Mouse (Mus musculus) spleen, postnatal 14 days (tissue): Measurements from ENCODE around the gene Rps6ka5.

ENCODE experiments used
- DNase-seq, 2 experiments: peaks; one replicate each; pipeline ENCODE4 v3.0.0; 2021 to 2022; ENCODE audit warnings: low spot score in 2 of 2

The Rps6ka5 gene

DNA sequence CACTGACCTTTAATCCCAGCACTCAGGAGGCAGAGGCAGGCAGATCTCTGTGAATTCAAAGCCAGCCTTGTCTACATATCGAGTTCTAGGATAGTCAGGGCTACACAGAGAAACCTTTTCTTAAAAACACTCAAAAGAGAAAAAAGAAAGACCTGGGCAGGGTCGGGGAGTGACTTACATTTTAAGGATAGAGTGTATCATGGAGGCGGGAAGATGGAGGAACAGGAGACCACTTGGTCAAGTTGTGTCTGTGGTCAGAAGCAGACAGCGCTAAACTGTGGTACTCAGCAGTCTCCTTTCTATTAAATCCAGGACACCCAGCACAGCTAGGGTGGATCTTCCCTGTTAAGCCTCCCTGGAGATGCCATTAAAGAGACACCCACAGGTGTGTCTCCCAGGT lies at the start of gene Rps6ka5:
Gene Rps6ka5 (minus strand): TSS at position 333 of the 400 bp plus-strand sequence.
- no peak for DNase-seq

- no peak for DNase-seq
These were observed 49.3 kb upstream of the Rps6ka5 start for GRCm38 (mm10) chr12:100775911-100776581.

DNA sequence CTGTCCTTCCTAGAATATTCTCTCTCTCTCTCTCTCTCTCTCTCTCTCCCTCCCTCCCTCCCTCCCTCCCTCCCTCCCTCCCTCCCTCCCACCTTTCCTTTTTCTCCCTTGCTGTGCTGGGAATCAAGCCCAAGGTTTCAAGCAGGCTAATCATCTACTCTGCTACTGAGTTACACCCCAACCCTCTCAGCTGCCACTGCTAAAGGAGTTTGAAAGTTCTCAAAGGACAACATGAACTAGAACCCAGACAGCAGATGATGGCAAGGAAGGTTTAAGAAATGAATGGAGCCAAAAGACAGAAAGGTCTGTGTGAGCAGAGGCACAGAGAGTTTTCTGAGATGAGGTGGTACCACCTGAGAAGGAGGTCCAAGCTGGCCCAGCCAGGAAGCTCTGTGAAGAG lies 48.5 kb upstream of the Rps6ka5 start:
- DNase-seq, result no peak

DNA sequence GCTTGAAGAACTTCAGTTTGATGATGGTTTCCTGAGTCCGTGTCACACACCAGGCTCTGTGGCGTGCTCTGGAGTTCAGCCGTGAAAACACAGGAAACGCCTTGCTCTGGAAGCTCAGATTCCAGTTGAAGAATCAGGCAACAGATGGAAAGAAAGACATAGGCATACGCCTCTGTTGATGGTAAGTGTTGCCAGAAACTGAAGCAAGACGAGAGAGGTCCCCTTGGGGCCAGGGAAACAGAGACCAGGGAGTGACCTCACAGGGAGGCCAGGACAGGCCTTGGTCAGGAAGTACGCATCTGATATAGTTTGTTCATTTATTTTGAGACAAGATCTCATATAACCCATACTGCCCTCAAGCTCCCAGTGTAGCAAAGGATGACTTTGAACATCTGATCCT lies 48.0 kb upstream of the Rps6ka5 start:
- DNase-seq, result no peak

- no peak for DNase-seq
These were observed 45.6 kb upstream of the Rps6ka5 start for GRCm38 (mm10) chr12:100772230-100772984.

GRCm38 (mm10) chr12:100770765-100771164 lies 44.0 kb upstream of the Rps6ka5 start:
- no peak for DNase-seq

GRCm38 (mm10) chr12:100769871-100770270 lies 43.1 kb upstream of the Rps6ka5 start:
- no peak for DNase-seq

DNA sequence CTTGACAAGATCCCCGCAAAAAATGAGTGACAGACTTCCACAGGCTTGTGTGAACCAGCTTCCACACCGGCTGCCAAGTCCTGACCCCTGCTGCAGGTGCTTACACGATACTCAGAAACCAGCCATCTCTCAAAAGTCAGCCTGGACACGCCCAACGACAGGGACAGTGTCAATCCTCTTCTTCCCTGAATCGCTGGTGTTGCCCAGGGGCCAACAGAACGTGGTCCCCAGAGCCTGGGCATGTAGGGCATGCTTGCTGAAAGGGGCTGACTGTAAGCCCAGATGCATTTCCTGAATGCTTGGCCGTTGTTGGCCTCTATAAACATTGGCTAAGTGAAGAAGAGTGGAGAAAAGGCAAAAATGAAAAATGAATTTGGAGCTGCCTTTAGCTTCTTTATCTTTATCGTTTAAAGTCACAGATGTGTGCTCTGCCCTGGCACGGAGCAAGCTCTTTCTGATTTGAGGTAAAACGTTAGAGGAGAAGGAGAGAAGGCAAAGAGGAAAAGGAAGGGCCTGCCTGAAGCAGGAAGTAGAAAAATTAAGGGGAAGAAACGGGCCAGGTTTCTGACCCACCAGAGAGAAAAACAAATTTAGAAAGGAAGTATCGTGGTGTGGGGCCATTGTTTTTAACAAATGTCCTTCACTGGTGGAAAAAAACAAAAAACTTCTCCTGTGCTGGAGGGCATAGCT lies 37.7 kb upstream of the Rps6ka5 start:
- DNase-seq, result no peak

GRCm38 (mm10) chr12:100762663-100763425 lies 36.1 kb upstream of the Rps6ka5 start:
- DNase-seq, result no peak

DNA sequence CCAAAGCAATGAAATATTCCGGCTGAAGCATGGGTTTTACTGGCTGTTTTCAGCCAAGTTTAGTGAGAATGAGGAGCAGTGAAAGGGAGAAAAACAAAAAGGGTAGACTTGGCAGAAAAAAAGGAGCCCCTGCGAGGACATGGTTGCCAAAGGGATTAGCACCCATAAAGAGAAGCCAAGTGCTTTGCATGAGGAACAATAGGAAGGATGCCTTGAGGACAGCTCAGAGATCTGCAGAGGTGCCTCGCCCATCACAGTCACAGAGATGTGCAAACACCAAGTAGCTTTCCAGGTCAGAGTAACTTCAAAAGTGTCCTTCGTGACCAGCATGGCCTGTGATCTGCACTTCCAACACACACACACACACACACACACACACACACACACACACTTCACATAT lies 30.6 kb upstream of the Rps6ka5 start:
- DNase-seq, result no peak

DNA sequence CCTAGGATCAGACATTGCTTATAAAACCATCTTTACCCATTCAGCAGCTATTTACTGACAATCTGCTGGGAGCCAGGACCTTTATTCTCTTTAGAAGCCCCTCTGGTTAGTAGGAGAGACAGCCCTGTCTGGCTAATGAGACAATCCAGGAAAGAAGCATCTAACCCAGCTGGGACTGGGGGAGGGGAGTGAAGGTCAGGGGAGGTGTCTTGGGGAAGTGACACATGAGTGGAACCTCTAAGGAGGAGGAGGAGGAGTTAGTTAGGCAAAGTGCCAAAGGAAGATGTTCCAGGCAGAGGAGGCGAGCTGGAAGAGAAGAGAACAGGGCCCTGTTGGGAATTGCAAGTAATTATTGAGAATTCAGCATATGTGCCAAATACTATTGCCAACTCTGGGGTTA lies 26.9 kb upstream of the Rps6ka5 start:
- DNase-seq, result no peak

- no peak for DNase-seq
These were observed 26.2 kb upstream of the Rps6ka5 start for GRCm38 (mm10) chr12:100752977-100753376.

- DNase-seq, result no peak
These were observed 15.7 kb upstream of the Rps6ka5 start for GRCm38 (mm10) chr12:100742468-100742867.

- no peak for DNase-seq
These were observed 13.5 kb upstream of the Rps6ka5 start for GRCm38 (mm10) chr12:100740313-100740712.

GRCm38 (mm10) chr12:100739011-100739570 lies 12.3 kb upstream of the Rps6ka5 start:
- DNase-seq, result no peak

DNA sequence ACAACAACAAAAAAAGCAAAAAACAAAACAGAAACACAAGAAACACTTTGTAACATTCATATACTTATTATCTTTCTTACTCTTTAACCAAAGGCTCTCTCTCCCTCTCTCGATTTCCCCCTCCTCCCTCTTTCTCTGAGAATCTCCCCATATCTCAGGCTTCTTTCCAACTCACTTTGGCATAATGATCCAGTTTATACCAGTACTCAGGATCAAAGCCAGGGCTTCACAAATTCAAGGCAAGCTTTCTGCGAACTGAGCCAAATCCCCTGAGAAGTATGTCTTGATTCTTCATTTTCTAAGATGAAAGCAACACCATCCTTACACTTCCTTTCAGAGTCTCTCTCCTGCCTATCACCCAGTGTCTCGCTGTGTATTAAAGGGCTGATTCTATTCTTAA lies 11.7 kb upstream of the Rps6ka5 start:
- no peak for DNase-seq

DNA sequence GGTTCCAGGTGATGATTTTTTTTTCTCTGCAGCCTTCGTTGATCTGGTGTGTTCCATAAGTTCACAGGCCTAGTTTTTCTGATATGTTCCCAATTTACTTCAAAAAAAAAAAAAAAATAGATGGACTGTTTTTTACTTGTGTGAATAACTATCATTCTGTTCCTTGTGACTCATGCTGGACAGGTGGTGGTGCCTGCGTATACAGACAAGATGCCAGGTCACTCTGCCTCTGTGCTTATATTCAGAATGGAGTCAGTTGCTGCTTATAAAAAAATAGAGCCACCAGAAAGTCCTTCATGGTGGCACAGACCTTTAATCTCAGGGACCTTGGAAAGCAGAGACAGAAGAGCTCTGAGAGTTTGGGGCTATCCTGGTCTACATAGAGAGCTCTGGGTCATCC lies 8.8 kb upstream of the Rps6ka5 start:
- no peak for DNase-seq

GRCm38 (mm10) chr12:100735156-100735555 lies 8.4 kb upstream of the Rps6ka5 start:
- no peak for DNase-seq

DNA sequence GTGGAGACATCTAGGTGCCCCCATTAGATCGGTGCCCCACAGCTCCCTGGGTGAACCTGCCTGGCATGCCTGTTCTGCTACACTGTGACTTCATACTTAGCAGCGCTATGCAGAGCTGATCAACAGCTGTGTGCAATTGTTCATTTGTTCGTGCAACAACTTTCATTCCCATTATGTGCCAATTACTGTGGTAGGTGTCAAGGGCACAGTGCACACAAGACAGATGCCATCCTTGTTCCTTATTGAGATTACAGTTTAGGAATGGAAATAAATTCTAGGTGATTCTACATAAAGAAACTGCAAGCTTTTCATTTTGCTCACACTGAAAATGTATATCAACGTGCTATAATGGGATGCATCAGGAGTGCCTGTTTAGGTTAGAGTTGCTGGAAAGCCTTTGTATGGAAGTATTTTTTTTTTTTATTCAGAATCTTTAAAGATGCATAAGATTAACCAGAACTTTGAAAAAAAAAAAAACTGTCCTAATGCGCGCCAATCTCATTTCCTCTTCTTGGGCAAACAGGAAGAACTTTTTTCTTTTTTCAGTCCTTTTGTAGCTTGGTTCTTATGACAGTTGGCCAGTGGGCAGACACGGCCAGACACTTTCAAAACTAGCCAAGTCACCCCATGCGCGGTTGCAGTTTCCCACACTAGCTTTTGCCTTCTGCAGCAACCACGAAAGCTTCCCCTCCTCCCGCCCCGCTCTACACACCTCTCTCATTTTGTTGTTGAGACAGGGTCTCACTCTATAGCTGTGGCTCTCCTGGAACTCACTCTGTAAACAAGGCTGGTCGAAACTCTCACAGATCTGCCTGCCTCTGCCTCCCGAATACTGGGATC lies 2.1 kb upstream of the Rps6ka5 start:
- peak in 1 of 2 experiments; percentile 12 for DNase-seq

DNA sequence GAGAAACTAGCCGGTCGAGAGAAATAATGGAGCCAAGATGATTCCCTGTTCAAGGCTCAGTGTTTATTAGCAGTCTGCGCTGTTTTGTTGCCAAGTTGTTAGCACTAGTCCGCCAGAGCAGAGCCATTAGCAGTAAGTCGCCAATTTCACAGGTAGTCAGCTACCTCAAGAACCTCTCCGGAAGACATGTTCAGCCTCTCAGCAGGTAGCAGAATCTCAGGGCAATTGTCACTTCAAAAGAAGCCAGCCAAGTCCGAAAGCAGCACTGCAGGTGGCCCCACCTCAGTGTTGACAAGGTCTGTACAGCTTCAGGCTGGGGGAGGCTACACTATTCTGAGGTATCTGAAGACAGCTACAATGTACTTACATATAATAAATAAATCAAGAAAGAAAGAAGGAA lies 1.1 kb upstream of the Rps6ka5 start:
- DNase-seq, result no peak

GRCm38 (mm10) chr12:100725458-100725786 lies 1.4 kb downstream of the Rps6ka5 start:
- DNase-seq, result no peak
